ENCODE assay signal across 8 mouse cellular contexts in genomic region chr3:127853431-127854206, GRCm38 (mm10). TPM values are rescaled to one million over a fixed set of nuclear protein-coding genes. Genes with fewer than 3 reads are reported as not detected.
DNase-seq lines count a peak whose midpoint lies in the region; ATAC-seq and TF ChIP-seq lines count a peak whose summit lies in the region.

No protein-coding gene starts in this region.

- H3K4me3 ChIP-seq in embryonic fibroblast, embryonic 13.5 days (ENCODE audit: insufficient read depth, low read length) = no peak overlapping the region
- no peak overlapping the region for H3K4me3 ChIP-seq in heart, embryonic 10.5 days
- H3K4me3 ChIP-seq in kidney, embryonic 14.5 days (ENCODE audit: low read length) = no peak overlapping the region

- ATAC-seq in kidney, embryonic 14.5 days (ENCODE audit: low FRiP score, low TSS enrichment) = peak; percentile 68; the same call in 1 of the 2 replicates
- ATAC-seq in monocyte, adult 5-6 weeks (replicated peaks; ENCODE audit: insufficient number of reproducible peaks, low FRiP score, low TSS enrichment, poor library complexity, severe bottlenecking) = peak; percentile 78; the same call in 1 of the 2 replicates

- no peak overlapping the region for H3K4me2 ChIP-seq in kidney, embryonic 14.5 days (replicated peaks; ENCODE audit: low read depth, low read length)

- H3K27ac ChIP-seq in embryonic fibroblast, embryonic 13.5 days (ENCODE audit: insufficient read depth, low read length) = no peak overlapping the region
- H3K27ac ChIP-seq in heart, embryonic 10.5 days = no peak overlapping the region
- no peak overlapping the region for H3K27ac ChIP-seq in kidney, embryonic 14.5 days (ENCODE audit: low read depth, low read length)

- no peak for TF ChIP-seq POLR2A in embryonic fibroblast, embryonic 13.5 days (IDR thresholded peaks at IDR 0.05; ENCODE audit: low read depth, low read length)

- peak; percentile 59 for DNase-seq in CD4-positive helper T cell, adult 2 months (ENCODE audit: low read depth, low spot score)
- peak; percentile 93 for DNase-seq in brain, adult 2 months (ENCODE audit: low read depth, low spot score)
- peak; percentile 80 for DNase-seq in heart, embryonic 10.5 days (ENCODE audit: low spot score)
- DNase-seq in liver = peak; percentile 80
- peak; percentile 55 to 81 for DNase-seq in spleen, postnatal 10 days (ENCODE audit: low spot score in 2 of 2)

- no peaks in the 10 kb centered on the region for H3K4me1 ChIP-seq in embryonic fibroblast, embryonic 13.5 days (ENCODE audit: control insufficient read depth, insufficient read depth, low read length)
- no peaks in the 10 kb centered on the region; the same call in 1 of the 2 replicates for H3K4me1 ChIP-seq in heart, embryonic 10.5 days
- no peaks in the 10 kb centered on the region for H3K4me1 ChIP-seq in kidney, embryonic 14.5 days (ENCODE audit: control insufficient read depth, insufficient read depth, low read length)

- H3K27me3 ChIP-seq in heart, embryonic 10.5 days (ENCODE audit: insufficient read depth, poor library complexity, severe bottlenecking) = peaks cover 41% of the 10 kb centered on the region
- no peaks in the 10 kb centered on the region for H3K27me3 ChIP-seq in kidney, embryonic 14.5 days (ENCODE audit: control insufficient read depth, insufficient read depth, low read length)

- peak; percentile 71; the same call in 1 of the 2 replicates for TF ChIP-seq CTCF in embryonic fibroblast, embryonic 13.5 days (IDR thresholded peaks at IDR 0.05; ENCODE audit: borderline replicate concordance, insufficient read depth, low read length)

- 24% methylated on average over 15 of the region's 15 CpGs for WGBS in heart, embryonic 10.5 days
- 28% methylated on average over 15 of the region's 15 CpGs for WGBS in kidney, embryonic 14.5 days

- H3K9ac ChIP-seq in kidney, embryonic 14.5 days (ENCODE audit: low read depth, low read length) = no peak overlapping the region

- no peaks in the 10 kb centered on the region for H3K9me3 ChIP-seq in heart, embryonic 10.5 days
- no peaks in the 10 kb centered on the region for H3K9me3 ChIP-seq in kidney, embryonic 14.5 days (ENCODE audit: control insufficient read depth, low read length)

- H3K36me3 ChIP-seq in heart, embryonic 10.5 days = no peaks in the 10 kb centered on the region
- no peaks in the 10 kb centered on the region for H3K36me3 ChIP-seq in kidney, embryonic 14.5 days (ENCODE audit: control insufficient read depth, insufficient read depth, low read length)

RNA-seq across cellular contexts. Expression of gene Ap1ar, which starts 16.3 kb away (rescaled TPM):
- 33.7 and 40.7 TPM in 2 replicates for polyA plus RNA-seq in embryonic fibroblast, embryonic 13.5 days (2011; ENCODE audit: insufficient read length, low read depth, missing spikeins)
- 38.2 and 58.5 TPM in 2 replicates for polyA plus RNA-seq in heart, embryonic 10.5 days (2016; fragmentation: Nextera tagmentation; extraction: Ambion mirVana)
- 54.9 and 60.9 TPM in 2 replicates for polyA plus RNA-seq in kidney, embryonic 14.5 days (2014; fragmentation: Nextera tagmentation; extraction: Ambion mirVana)
- total RNA-seq in monocyte, adult 5-6 weeks (2017) = 41.8 to 59.6 TPM (median 48.1 TPM) in 3 replicates

RNA-seq across cellular contexts. Expression of gene Fam241a, which starts 42.5 kb away (rescaled TPM):
- polyA plus RNA-seq in embryonic fibroblast, embryonic 13.5 days (2011; ENCODE audit: insufficient read length, low read depth, missing spikeins) = 1.8 and 2.5 TPM in 2 replicates
- 7.5 and 7.7 TPM in 2 replicates for polyA plus RNA-seq in heart, embryonic 10.5 days (2016; fragmentation: Nextera tagmentation; extraction: Ambion mirVana)
- polyA plus RNA-seq in kidney, embryonic 14.5 days (2014; fragmentation: Nextera tagmentation; extraction: Ambion mirVana) = 5.8 and 6.7 TPM in 2 replicates
- total RNA-seq in monocyte, adult 5-6 weeks (2017) = 7.6 to 19.3 TPM (median 16.4 TPM) in 3 replicates
